Mouse (Mus musculus): ENCODE measurements around the gene Ccdc183.

GRCm38 (mm10) chr2:25633616-25634015 is 16.1 kb upstream of the Ccdc183 start:
- TF ChIP-seq CTCF (IDR thresholded peaks at IDR 0.05; ENCODE audit: low read depth, low read length) (no peak), TAL1 (conservative IDR thresholded peaks at IDR 0.05; ENCODE audit: low read depth, low read length) (no peak)
